Mouse (Mus musculus) brain, embryonic 18.5 days (tissue): ENCODE measurements around the gene Col18a1.

Source experiments
- DNase-seq: peaks from one replicate; pipeline ENCODE4 v3.0.0-alpha.2; 2012; ENCODE audit warnings: low read depth, low spot score

The Col18a1 gene

GRCm38 (mm10) chr10:77016499-77016898, 149.8 kb downstream of the Col18a1 start:
- no peak for DNase-seq

- DNase-seq: no peak
Observed at GRCm38 (mm10) chr10:77016080-77016479, 150.3 kb downstream of the Col18a1 start.

GRCm38 (mm10) chr10:77011681-77012080, 154.7 kb downstream of the Col18a1 start:
- no peak for DNase-seq

GRCm38 (mm10) chr10:77008698-77009097, 157.7 kb downstream of the Col18a1 start:
- no peak for DNase-seq

- no peak for DNase-seq
Observed at GRCm38 (mm10) chr10:77008109-77008561, 158.2 kb downstream of the Col18a1 start.

- DNase-seq: no peak
Observed at GRCm38 (mm10) chr10:77007433-77008108, 158.8 kb downstream of the Col18a1 start.

- no peak for DNase-seq
Observed at GRCm38 (mm10) chr10:77004936-77005335, 161.4 kb downstream of the Col18a1 start.
